Mouse (Mus musculus) liver, embryonic 15.5 days (tissue): Measurements from ENCODE around the gene Prdm13. TPM values are rescaled to one million over a fixed set of nuclear protein-coding genes. Genes with fewer than 3 reads are reported as not detected.
A peak's percentile ranks its signal among the peaks of the same experiment; 100 is the strongest.

Experiments
- ATAC-seq: fragments of 200-750 bp; cut with Nextera tagmentation; 2 replicates; pipeline ENCODE4 v1.8.0; 2017; ENCODE audit warnings: moderate number of reproducible peaks, mild to moderate bottlenecking, moderate library complexity; ENCODE audit not compliant: insufficient read depth
- H3K27ac ChIP-seq: fragments of 300-500 bp; sonication (generic); replicated peaks from 2 replicates; pipeline ENCODE4 v1.5.1; 2015; ENCODE audit warnings: mild to moderate bottlenecking, inconsistent platforms
- H3K27me3 ChIP-seq: fragments of 300-500 bp; sonication (generic); 2 replicates; pipeline ENCODE4 v1.6.1; 2015; ENCODE audit warnings: mild to moderate bottlenecking, inconsistent platforms
- H3K36me3 ChIP-seq: fragments of 300-500 bp; sonication (generic); replicated peaks from 2 replicates; pipeline ENCODE4 v1.6.1; 2015; ENCODE audit warnings: moderate library complexity, mild to moderate bottlenecking, inconsistent platforms
- H3K4me1 ChIP-seq: fragments of 300-500 bp; sonication (generic); replicated peaks from 2 replicates; pipeline ENCODE4 v1.6.1; 2015; ENCODE audit warnings: inconsistent platforms
- H3K4me2 ChIP-seq: fragments of 300-500 bp; sonication (generic); 2 replicates; pipeline ENCODE4 v1.6.1; 2015; ENCODE audit warnings: moderate library complexity, mild to moderate bottlenecking, inconsistent platforms
- H3K4me3 ChIP-seq: fragments of 300-500 bp; sonication (generic); replicated peaks from 2 replicates; pipeline ENCODE4 v1.5.1; 2015; ENCODE audit warnings: mild to moderate bottlenecking, inconsistent platforms
- H3K9ac ChIP-seq: fragments of 300-500 bp; sonication (generic); 2 replicates; pipeline ENCODE4 v1.6.1; 2015; ENCODE audit warnings: moderate library complexity, mild to moderate bottlenecking, inconsistent platforms
- H3K9me3 ChIP-seq: fragments of 300-500 bp; sonication (generic); replicated peaks from 2 replicates; pipeline ENCODE4 v1.6.1; 2016; ENCODE audit warnings: inconsistent platforms
- WGBS: fragments of 180-500 bp; shearing (Covaris S2); methylation state at CpG from one replicate; pipeline ENCODE4 v1.1.7; 2015; ENCODE audit warnings: mixed read lengths; ENCODE audit not compliant: insufficient replicate concordance; 5-methylcytosine and 5-hydroxymethylcytosine counted together
- polyA plus RNA-seq: library from polyadenylated mRNA; unstranded; fragments of >200 nt; fragmentation: Nextera tagmentation; extraction: Ambion mirVana; gene quantifications from 2 replicates; pipeline ENCODE4 v1.2.1, GENCODE M21; 2015

The Prdm13 gene
- polyA plus RNA-seq, 1 experiment from 2014 or later: not detected

GRCm38 (mm10) chr4:21687783-21688702 is 2.3 kb upstream of the Prdm13 start:
- Histone ChIP-seq H3K9ac (no peak overlapping the region), H3K4me1 (peaks cover 8% of the 10 kb centered on the region; the same call in 1 of the 2 replicates), H3K36me3 (no peaks in the 10 kb centered on the region), H3K4me2 (peak overlapping the region; percentile 67), H3K27me3 (peaks cover 100% of the 10 kb centered on the region), H3K9me3 (no peaks in the 10 kb centered on the region), H3K4me3 (peak overlapping the region; percentile 45), H3K27ac (no peak overlapping the region)
- WGBS: 2% methylated on average over 50 of the region's 51 CpGs
- no peak for ATAC-seq

GRCm38 (mm10) chr4:21686934-21687333 is 1.2 kb upstream of the Prdm13 start:
- no peaks in the 10 kb centered on the region for H3K9me3 ChIP-seq
- no peak for ATAC-seq
- peaks cover 8% of the 10 kb centered on the region; the same call in 1 of the 2 replicates for H3K4me1 ChIP-seq
- no peaks in the 10 kb centered on the region for H3K36me3 ChIP-seq
- H3K27me3 ChIP-seq: peaks cover 100% of the 10 kb centered on the region
- no peak overlapping the region for H3K27ac ChIP-seq
- WGBS: 2% methylated on average over 5 of the region's 5 CpGs
- no peak overlapping the region for H3K4me3 ChIP-seq
- no peak overlapping the region for H3K4me2 ChIP-seq
- no peak overlapping the region for H3K9ac ChIP-seq

- H3K4me3 ChIP-seq: no peak overlapping the region
- 3% methylated on average over 11 of the region's 11 CpGs for WGBS
- no peaks in the 10 kb centered on the region for H3K9me3 ChIP-seq
- no peak overlapping the region for H3K9ac ChIP-seq
- H3K27ac ChIP-seq: no peak overlapping the region
- no peak for ATAC-seq
- H3K4me2 ChIP-seq: no peak overlapping the region
- H3K36me3 ChIP-seq: no peaks in the 10 kb centered on the region
- peaks cover 8% of the 10 kb centered on the region; the same call in 1 of the 2 replicates for H3K4me1 ChIP-seq
- peaks cover 100% of the 10 kb centered on the region for H3K27me3 ChIP-seq
Measured at GRCm38 (mm10) chr4:21686416-21686815, 653 bp upstream of the Prdm13 start.

- ATAC-seq: no peak
- H3K4me3 ChIP-seq: no peak overlapping the region
- H3K4me1 ChIP-seq: peaks cover 11% of the 10 kb centered on the region; the same call in 1 of the 2 replicates
- peaks cover 100% of the 10 kb centered on the region for H3K27me3 ChIP-seq
- no peak overlapping the region for H3K4me2 ChIP-seq
- no peaks in the 10 kb centered on the region for H3K9me3 ChIP-seq
- no peak overlapping the region for H3K27ac ChIP-seq
- no peak overlapping the region for H3K9ac ChIP-seq
- WGBS: 4% methylated on average over 14 of the region's 14 CpGs
- H3K36me3 ChIP-seq: no peaks in the 10 kb centered on the region
Measured at GRCm38 (mm10) chr4:21684341-21684970, 1.3 kb downstream of the Prdm13 start.

DNA sequence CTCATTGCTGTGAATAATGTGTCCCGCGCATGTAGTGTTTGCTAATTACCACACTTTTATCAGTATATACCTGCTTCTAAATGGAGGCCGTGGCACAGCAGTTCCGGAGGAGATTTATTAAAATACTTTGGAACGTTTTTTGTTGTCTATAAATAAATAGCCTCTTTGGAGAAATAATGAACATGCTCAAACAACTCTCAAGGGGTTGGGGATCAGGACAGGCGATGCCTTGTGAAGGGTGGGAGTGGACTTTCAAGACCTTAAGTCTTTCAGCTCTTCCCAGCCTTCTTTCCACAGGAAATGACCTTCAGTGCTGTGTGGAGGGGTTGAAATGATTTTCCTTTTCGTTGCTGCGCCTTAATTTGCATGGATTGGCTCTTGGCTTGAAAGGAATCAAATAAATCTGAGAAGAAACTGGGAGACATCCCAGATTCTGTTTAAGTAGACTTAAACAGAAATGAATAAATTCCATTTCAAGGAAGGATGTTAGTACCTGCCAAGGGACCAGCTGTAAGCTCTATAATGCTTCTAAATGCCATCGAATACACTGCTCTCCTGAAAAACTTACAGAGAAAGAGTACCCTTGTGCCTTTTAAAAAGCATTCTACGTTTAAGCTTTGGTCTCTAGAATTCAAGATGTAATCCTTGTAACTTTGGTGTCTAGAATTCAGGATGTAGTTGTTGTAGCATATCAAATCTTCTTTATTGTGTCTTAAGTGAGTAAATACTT is 3.2 kb downstream of the Prdm13 start:
- no peak for ATAC-seq
- no peak overlapping the region for H3K9ac ChIP-seq
- no peak overlapping the region for H3K4me3 ChIP-seq
- no peak overlapping the region for H3K27ac ChIP-seq
- H3K4me2 ChIP-seq: no peak overlapping the region
- peaks cover 100% of the 10 kb centered on the region for H3K27me3 ChIP-seq
- H3K9me3 ChIP-seq: no peaks in the 10 kb centered on the region
- WGBS: 10% methylated on average over 10 of the region's 10 CpGs
- no peaks in the 10 kb centered on the region for H3K36me3 ChIP-seq
- H3K4me1 ChIP-seq: peaks cover 16% of the 10 kb centered on the region; the same call in 1 of the 2 replicates

DNA sequence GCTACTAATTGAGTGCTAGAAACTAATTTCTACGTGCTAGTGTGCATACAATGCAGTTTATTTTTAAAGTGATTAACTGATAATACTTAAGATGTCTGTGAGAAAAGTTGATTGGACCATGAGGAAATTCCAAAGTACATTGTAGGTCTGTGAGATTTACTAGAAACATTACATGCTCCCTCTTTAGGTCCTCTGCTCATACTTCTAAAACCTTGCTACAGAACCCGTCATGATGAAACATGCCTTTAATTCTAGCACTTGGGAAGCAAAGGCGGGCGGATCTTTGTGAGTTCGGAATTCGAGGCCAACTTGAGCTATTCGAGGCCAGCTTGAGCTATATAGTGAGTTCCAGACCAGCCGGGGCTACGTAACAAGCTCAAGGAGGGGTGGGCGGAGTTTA is 4.8 kb downstream of the Prdm13 start:
- Histone ChIP-seq H3K9me3 (no peaks in the 10 kb centered on the region), H3K36me3 (no peaks in the 10 kb centered on the region), H3K4me2 (no peak overlapping the region), H3K27ac (no peak overlapping the region), H3K4me1 (peaks cover 16% of the 10 kb centered on the region; the same call in 1 of the 2 replicates), H3K4me3 (no peak overlapping the region), H3K9ac (no peak overlapping the region), H3K27me3 (peaks cover 100% of the 10 kb centered on the region)
- ATAC-seq: no peak
- WGBS: 7% methylated on average over 10 of the region's 10 CpGs

DNA sequence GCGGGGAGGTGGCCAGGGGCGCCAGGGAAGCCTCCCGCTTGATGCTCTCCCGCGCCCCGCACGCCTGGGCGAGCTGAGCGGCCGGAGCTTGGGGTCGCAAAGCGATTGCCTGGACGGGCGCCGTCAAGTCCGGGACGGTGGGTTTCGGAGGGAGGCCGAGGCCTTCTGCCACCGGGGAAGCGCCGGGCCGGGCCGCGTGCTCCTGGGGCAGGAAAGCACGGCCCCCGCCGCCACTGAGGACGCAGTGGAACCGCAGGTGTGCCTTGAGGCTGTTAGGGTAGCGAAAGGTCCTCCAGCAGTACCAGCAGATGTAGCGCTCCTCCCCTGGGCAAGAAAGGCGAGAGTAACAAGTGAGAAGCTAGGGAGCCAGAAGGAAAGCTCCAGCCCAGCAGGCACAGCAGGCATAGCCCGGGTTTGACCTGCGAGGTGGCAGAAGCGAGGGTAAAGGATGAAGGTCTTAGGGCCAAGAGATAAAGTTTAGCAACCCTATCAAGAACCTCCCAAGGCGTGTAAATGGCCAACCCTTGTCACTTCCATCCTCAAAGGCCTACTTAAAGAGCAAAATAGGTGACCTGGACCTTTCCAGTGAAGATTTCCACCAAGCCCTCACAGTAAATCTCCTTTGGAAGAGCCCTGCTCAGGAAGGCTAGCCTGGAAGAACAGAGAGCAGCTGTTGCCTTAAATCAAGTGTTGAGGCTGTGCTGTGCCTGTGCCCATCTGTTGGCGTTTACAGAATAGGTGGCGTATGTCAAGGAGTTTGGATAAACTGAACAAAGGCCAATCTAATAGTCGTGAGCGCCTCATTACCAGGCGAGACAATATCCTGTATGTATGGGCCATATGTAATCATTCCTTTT is 5.9 kb downstream of the Prdm13 start:
- Histone ChIP-seq H3K4me2 (peak overlapping the region; percentile 62), H3K27ac (no peak overlapping the region), H3K9me3 (no peaks in the 10 kb centered on the region), H3K9ac (no peak overlapping the region), H3K4me3 (peak overlapping the region; percentile 42), H3K27me3 (peaks cover 100% of the 10 kb centered on the region), H3K4me1 (peaks cover 16% of the 10 kb centered on the region; the same call in 1 of the 2 replicates), H3K36me3 (no peaks in the 10 kb centered on the region)
- no peak for ATAC-seq
- WGBS: 5% methylated on average over 42 of the region's 42 CpGs

GRCm38 (mm10) chr4:21678975-21679623 is 6.7 kb downstream of the Prdm13 start:
- Histone ChIP-seq H3K9me3 (no peaks in the 10 kb centered on the region), H3K4me1 (peaks cover 16% of the 10 kb centered on the region; the same call in 1 of the 2 replicates), H3K36me3 (no peaks in the 10 kb centered on the region), H3K27ac (no peak overlapping the region), H3K27me3 (peaks cover 100% of the 10 kb centered on the region), H3K4me3 (peak overlapping the region; percentile 42), H3K9ac (no peak overlapping the region), H3K4me2 (peak overlapping the region; percentile 62)
- 0 out of 2 replicates have a peak, but pooled peaks have one; percentile 31 for ATAC-seq
- 1% methylated on average over 76 of the region's 79 CpGs for WGBS

- Histone ChIP-seq H3K9me3 (no peaks in the 10 kb centered on the region), H3K27me3 (peaks cover 96% of the 10 kb centered on the region), H3K9ac (no peak overlapping the region), H3K4me3 (peak overlapping the region; percentile 42), H3K4me1 (peaks cover 16% of the 10 kb centered on the region; the same call in 1 of the 2 replicates), H3K36me3 (no peaks in the 10 kb centered on the region), H3K27ac (no peak overlapping the region), H3K4me2 (peak overlapping the region; percentile 62)
- 1% methylated on average over 84 of the region's 84 CpGs for WGBS
- ATAC-seq: no peak
Measured at GRCm38 (mm10) chr4:21678101-21678974, 7.4 kb downstream of the Prdm13 start.
